Mouse (Mus musculus) liver, embryonic 14.5 days (tissue): ENCODE data around the gene Hectd2. TPM values are rescaled to one million over a fixed set of nuclear protein-coding genes. Genes with fewer than 3 reads are reported as not detected.

Experiments used
- ATAC-seq: fragments of 200-750 bp; cut with Nextera tagmentation; 2 replicates; pipeline ENCODE4 v1.8.0; 2017; ENCODE audit warnings: moderate number of reproducible peaks, mild to moderate bottlenecking, moderate library complexity; ENCODE audit not compliant: insufficient read depth
- DNase-seq, 3 experiments: peaks; one replicate each; pipeline ENCODE4 v3.0.0-alpha.2; 2012 to 2013; ENCODE audit warnings: low read depth in 3 of 3, low spot score in 3 of 3
- H3K27ac ChIP-seq: fragments of 300-500 bp; sonication (generic); 2 replicates; pipeline ENCODE4 v1.5.1; 2014; ENCODE audit warnings: moderate library complexity, mild to moderate bottlenecking, control low read depth, inconsistent platforms
- H3K27me3 ChIP-seq: fragments of 300-500 bp; sonication (generic); 2 replicates; pipeline ENCODE4 v1.6.1; 2014; ENCODE audit warnings: mild to moderate bottlenecking, low read length, moderate library complexity; ENCODE audit not compliant: control insufficient read depth, insufficient read depth
- H3K36me3 ChIP-seq: fragments of 300-500 bp; sonication (generic); replicated peaks from 2 replicates; pipeline ENCODE4 v1.6.1; 2014; ENCODE audit warnings: low read depth; ENCODE audit not compliant: control insufficient read depth, insufficient read depth
- H3K4me1 ChIP-seq, 2 experiments: fragments of 200-500 bp in 1 of 2; fragments of 300-500 bp in 1 of 2; sonication (generic) in 1 of 2; replicated peaks; 2 replicates each; pipeline ENCODE4 v1.6.1; 2012 to 2014; ENCODE audit warnings: antibody characterized with exemption in 1 of 2, inconsistent platforms in 1 of 2, low read length in 1 of 2; ENCODE audit not compliant: control insufficient read depth in 2 of 2, insufficient read depth in 2 of 2
- H3K4me2 ChIP-seq: fragments of 300-500 bp; sonication (generic); 2 replicates; pipeline ENCODE4 v1.6.1; 2014; ENCODE audit warnings: low read depth, mild to moderate bottlenecking, control low read depth, moderate library complexity
- H3K4me3 ChIP-seq, 2 experiments: fragments of 200-500 bp in 1 of 2; fragments of 300-500 bp in 1 of 2; sonication (generic) in 1 of 2; 2 replicates each; pipeline ENCODE4 v1.5.1; 2012 to 2014; ENCODE audit warnings: low read depth in 2 of 2, low read length in 2 of 2, mild to moderate bottlenecking in 2 of 2, control low read depth in 1 of 2, inconsistent platforms in 1 of 2, moderate library complexity in 1 of 2; ENCODE audit not compliant: insufficient read depth in 1 of 2
- H3K9ac ChIP-seq: fragments of 300-500 bp; sonication (generic); replicated peaks from 2 replicates; pipeline ENCODE4 v1.6.1; 2014; ENCODE audit warnings: mild to moderate bottlenecking, control low read depth, moderate library complexity
- H3K9me3 ChIP-seq: fragments of 300-500 bp; sonication (generic); 2 replicates; pipeline ENCODE4 v1.6.1; 2016; ENCODE audit warnings: low read length, mixed read lengths; ENCODE audit not compliant: control insufficient read depth
- CTCF ChIP-seq: IDR thresholded peaks from 2 replicates; pipeline ENCODE4 v1.5.1; 2016; ENCODE audit warnings: antibody characterized with exemption, low read depth, control low read depth
- EP300 ChIP-seq: IDR thresholded peaks from 2 replicates; pipeline ENCODE4 v1.6.1; 2016; ENCODE audit warnings: antibody characterized with exemption, low read depth
- WGBS: fragments of 180-500 bp; shearing (Covaris S2); extraction: QIAGEN DNeasy Blood & Tissue Kit; methylation state at CpG from one replicate; pipeline ENCODE4 v1.1.7; 2014; ENCODE audit not compliant: insufficient replicate concordance; 5-methylcytosine and 5-hydroxymethylcytosine counted together
- polyA plus RNA-seq, 2 experiments: library from polyadenylated mRNA; depleted of rRNA in 1 of 2; stranded (reverse) in 1 of 2; unstranded in 1 of 2; fragments of >200 nt; fragmentation: Nextera tagmentation in 1 of 2; extraction: Ambion mirVana in 1 of 2; gene quantifications; 2 replicates each; pipeline versions ENCODE4 v1.2.1 to v1.2.3; 2012 to 2014

The Hectd2 gene
- polyA plus RNA-seq, 2 experiments = 0.36 to 0.39 TPM

DNA sequence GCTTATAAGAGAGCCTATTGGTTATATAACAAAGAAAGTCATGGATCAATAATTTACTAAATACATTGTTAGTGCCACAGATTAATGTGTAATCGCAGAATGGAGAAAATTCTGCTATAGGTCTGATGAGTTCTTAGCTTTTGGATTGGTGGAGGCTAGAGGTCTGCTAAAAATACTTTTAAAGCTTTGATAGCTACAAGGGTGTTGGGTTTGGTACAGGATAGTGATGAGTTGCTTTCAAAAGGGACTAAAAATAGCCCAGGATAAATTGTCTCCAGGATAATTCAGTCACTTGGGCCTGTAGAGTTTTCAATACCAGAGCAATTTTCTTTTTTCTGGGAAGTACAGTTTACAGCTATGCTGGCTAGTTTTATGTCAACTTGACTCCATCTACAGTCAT, 108.3 kb downstream of the Hectd2 start:
- 0 out of 4 replicates have a peak, but pooled peaks cover 0 to 5% of the 10 kb centered on the region in 2 experiments for H3K4me1 ChIP-seq
- ATAC-seq (no peak), DNase-seq (no peak)
- no peaks in the 10 kb centered on the region for H3K27me3 ChIP-seq
- H3K4me3 ChIP-seq = no peak overlapping the region
- WGBS = 59% methylated on average over 1 of the region's 1 CpGs
- no peaks in the 10 kb centered on the region for H3K36me3 ChIP-seq
- no peak overlapping the region for H3K27ac ChIP-seq
- H3K4me2 ChIP-seq = no peak overlapping the region
- TF ChIP-seq EP300 (no peak), CTCF (no peak)
- no peaks in the 10 kb centered on the region for H3K9me3 ChIP-seq
- H3K9ac ChIP-seq = no peak overlapping the region

DNA sequence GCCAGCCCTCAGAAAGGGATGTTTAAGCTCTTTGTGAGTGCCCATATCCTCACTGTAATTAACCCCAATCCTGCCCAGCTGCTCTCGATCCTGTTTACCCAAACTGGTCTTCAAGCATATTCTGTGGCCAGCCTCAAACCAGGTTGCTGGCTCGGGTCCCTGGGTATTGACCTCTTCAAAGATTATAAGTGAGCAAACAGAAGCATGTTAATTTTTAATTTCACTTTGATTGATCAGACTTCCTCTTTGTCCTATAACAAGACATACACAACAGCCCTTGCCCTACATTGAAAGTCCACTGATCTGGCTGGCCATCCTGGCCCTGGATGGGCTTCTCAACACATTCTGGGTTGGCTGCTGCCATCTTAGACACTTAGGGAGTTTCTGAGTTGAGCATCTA, 109.5 kb downstream of the Hectd2 start:
- ATAC-seq = no peak
- H3K9ac ChIP-seq = no peak overlapping the region
- no peak overlapping the region for H3K4me2 ChIP-seq
- no peak for DNase-seq
- H3K27me3 ChIP-seq = no peaks in the 10 kb centered on the region
- no peak overlapping the region for H3K4me3 ChIP-seq
- WGBS = 57% methylated on average over 2 of the region's 2 CpGs
- H3K9me3 ChIP-seq = no peaks in the 10 kb centered on the region
- H3K27ac ChIP-seq = no peak overlapping the region
- H3K36me3 ChIP-seq = no peaks in the 10 kb centered on the region
- TF ChIP-seq EP300 (no peak), CTCF (no peak)
- H3K4me1 ChIP-seq = 0 out of 4 replicates have a peak, but pooled peaks cover 0 to 5% of the 10 kb centered on the region in 2 experiments

DNA sequence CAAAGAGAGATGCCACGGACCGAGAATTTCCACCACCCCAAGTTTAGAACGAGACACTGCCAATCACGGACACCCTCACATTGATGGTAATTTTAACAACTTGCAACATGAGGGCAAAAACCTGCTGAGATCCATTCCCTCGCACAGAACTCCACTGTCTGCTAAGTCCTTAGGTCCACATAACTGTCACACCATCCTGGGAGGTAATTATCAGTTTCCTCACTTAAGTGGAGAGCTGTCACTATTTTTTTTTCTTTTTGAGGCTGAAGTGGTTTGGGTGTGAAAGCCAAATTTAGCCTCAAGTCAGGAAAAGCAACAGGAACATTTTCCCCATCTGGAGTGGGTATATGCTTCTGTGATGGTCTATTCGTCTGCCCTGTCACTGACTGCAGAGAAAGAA, 110.0 kb downstream of the Hectd2 start:
- TF ChIP-seq CTCF (no peak), EP300 (no peak)
- no peaks in the 10 kb centered on the region for H3K9me3 ChIP-seq
- no peak overlapping the region for H3K27ac ChIP-seq
- 55% methylated on average over 6 of the region's 6 CpGs for WGBS
- no peak overlapping the region for H3K4me3 ChIP-seq
- no peaks in the 10 kb centered on the region for H3K27me3 ChIP-seq
- H3K4me1 ChIP-seq = 0 out of 4 replicates have a peak, but pooled peaks cover 0 to 5% of the 10 kb centered on the region in 2 experiments
- no peaks in the 10 kb centered on the region for H3K36me3 ChIP-seq
- no peak overlapping the region for H3K9ac ChIP-seq
- no peak overlapping the region for H3K4me2 ChIP-seq
- DNase-seq = no peak
- no peak for ATAC-seq

DNA sequence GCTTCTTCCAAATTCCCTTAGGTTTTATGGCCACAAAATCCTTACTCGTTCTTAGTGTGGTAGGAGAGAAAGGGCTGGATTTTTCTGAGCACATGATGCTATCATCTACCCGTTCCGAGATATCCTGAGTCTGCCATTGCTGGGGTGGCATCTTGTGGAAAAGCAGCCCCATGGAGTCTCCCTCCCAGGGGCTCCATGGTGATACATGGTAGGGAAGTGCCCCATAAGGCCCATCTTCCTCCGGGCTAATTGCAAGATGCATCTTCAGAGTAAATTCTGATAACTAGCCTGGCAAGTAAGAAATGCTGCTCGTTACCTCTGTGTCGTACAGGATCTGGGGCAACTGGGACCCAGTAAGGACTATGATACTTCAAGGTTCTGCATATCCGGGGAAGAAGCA, 110.8 kb downstream of the Hectd2 start:
- no peaks in the 10 kb centered on the region for H3K27me3 ChIP-seq
- DNase-seq (no peak), ATAC-seq (no peak)
- no peak for TF ChIP-seq CTCF
- no peak for TF ChIP-seq EP300
- no peak overlapping the region for H3K4me3 ChIP-seq
- H3K9ac ChIP-seq = no peak overlapping the region
- H3K36me3 ChIP-seq = no peaks in the 10 kb centered on the region
- H3K4me1 ChIP-seq = 0 out of 4 replicates have a peak, but pooled peaks cover 0 to 5% of the 10 kb centered on the region in 2 experiments
- 63% methylated on average over 7 of the region's 7 CpGs for WGBS
- no peak overlapping the region for H3K27ac ChIP-seq
- no peaks in the 10 kb centered on the region for H3K9me3 ChIP-seq
- H3K4me2 ChIP-seq = no peak overlapping the region

DNA sequence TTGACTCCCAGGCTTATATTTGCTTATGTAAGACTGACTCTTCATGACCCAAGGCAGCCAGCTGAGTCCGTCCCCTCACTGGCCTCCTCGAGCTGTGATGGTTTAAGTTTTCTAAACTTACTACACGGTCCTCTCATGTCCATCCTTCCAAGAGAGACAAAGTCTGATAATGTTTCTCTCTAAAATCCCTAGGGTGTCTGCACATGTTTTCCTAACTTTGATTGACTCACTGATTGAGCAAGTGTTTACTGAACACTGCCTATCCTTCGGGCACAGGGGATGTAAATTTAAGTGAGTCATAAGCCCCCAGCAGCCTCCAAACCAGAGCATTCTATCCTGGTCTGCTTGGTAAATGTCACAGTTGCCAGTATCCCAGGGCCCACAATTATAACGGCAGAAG, 111.2 kb downstream of the Hectd2 start:
- H3K27me3 ChIP-seq = no peaks in the 10 kb centered on the region
- no peak overlapping the region for H3K4me2 ChIP-seq
- TF ChIP-seq EP300 = no peak
- TF ChIP-seq CTCF = no peak
- no peak overlapping the region for H3K27ac ChIP-seq
- DNase-seq (no peak), ATAC-seq (no peak)
- H3K4me3 ChIP-seq = no peak overlapping the region
- no peaks in the 10 kb centered on the region for H3K36me3 ChIP-seq
- 0 out of 4 replicates have a peak, but pooled peaks cover 0 to 5% of the 10 kb centered on the region in 2 experiments for H3K4me1 ChIP-seq
- 55% methylated on average over 5 of the region's 5 CpGs for WGBS
- no peak overlapping the region for H3K9ac ChIP-seq
- no peaks in the 10 kb centered on the region for H3K9me3 ChIP-seq
